Mouse (Mus musculus): ENCODE measurements around the gene Eml3. TPM values are rescaled to one million over a fixed set of nuclear protein-coding genes. Genes with fewer than 3 reads are reported as not detected.

Gene Eml3
- polyA plus RNA-seq, 1 experiment from 2014 or later: 21.3 TPM

DNA sequence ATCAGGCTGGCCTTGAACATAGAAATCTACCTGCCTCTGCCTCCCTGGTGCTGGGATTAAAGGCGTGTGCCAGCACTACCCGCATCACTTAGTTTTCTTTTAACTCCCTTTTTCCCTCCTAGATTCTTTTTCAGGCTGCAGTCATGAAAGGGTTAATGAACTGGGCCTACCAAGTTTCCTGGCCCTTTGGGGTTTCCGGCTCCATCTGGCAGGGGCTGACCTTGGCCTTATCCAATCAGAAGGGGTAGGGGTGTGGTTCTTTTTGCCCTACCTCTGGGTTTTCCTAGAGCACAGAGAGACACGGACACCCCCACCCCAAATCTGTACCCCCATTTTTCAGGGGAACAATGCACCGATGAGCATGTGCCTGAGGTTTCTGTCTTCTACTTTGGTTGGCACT is 15.4 kb downstream of the Eml3 start:
- Histone ChIP-seq H3K27ac (no peak overlapping the region; the same call in 1 of the 2 replicates), H3K4me1 (replicated peaks) (peaks cover 46% of the 10 kb centered on the region), H3K36me3 (peaks cover 66% of the 10 kb centered on the region), H3K9me3 (no peaks in the 10 kb centered on the region), H3K4me3 (peak overlapping the region; percentile 28; the same call in 1 of the 2 replicates), H3K27me3 (ENCODE audit: insufficient read depth, poor library complexity, severe bottlenecking) (no peaks in the 10 kb centered on the region)
- 59% methylated on average over 5 of the region's 5 CpGs for WGBS
- DNase-seq (ENCODE audit: low spot score): peak; percentile 70

- Histone ChIP-seq H3K27me3 (ENCODE audit: insufficient read depth, poor library complexity, severe bottlenecking) (no peaks in the 10 kb centered on the region), H3K4me3 (peak overlapping the region; percentile 28; the same call in 1 of the 2 replicates), H3K36me3 (peaks cover 70% of the 10 kb centered on the region), H3K27ac (no peak overlapping the region), H3K4me1 (replicated peaks) (peaks cover 45% of the 10 kb centered on the region), H3K9me3 (no peaks in the 10 kb centered on the region)
- DNase-seq (ENCODE audit: low spot score): no peak
- 93% methylated on average over 6 of the region's 6 CpGs for WGBS
Measured at GRCm38 (mm10) chr19:8945251-8945650, 15.9 kb downstream of the Eml3 start.

GRCm38 (mm10) chr19:8946929-8947328 is 17.6 kb downstream of the Eml3 start:
- H3K36me3 ChIP-seq: peaks cover 87% of the 10 kb centered on the region
- H3K4me1 ChIP-seq (replicated peaks): peaks cover 32% of the 10 kb centered on the region
- H3K27me3 ChIP-seq (ENCODE audit: insufficient read depth, poor library complexity, severe bottlenecking): no peaks in the 10 kb centered on the region
- no peak overlapping the region for H3K4me3 ChIP-seq
- WGBS: 95% methylated on average over 7 of the region's 7 CpGs
- no peak for DNase-seq (ENCODE audit: low spot score)
- no peaks in the 10 kb centered on the region for H3K9me3 ChIP-seq
- no peak overlapping the region for H3K27ac ChIP-seq

GRCm38 (mm10) chr19:8950190-8950589 is 20.8 kb downstream of the Eml3 start:
- DNase-seq (ENCODE audit: low spot score): no peak
- no peaks in the 10 kb centered on the region for H3K9me3 ChIP-seq
- H3K27ac ChIP-seq: no peak overlapping the region
- peaks cover 29% of the 10 kb centered on the region for H3K4me1 ChIP-seq (replicated peaks)
- H3K27me3 ChIP-seq (ENCODE audit: insufficient read depth, poor library complexity, severe bottlenecking): no peaks in the 10 kb centered on the region
- H3K36me3 ChIP-seq: peaks cover 78% of the 10 kb centered on the region
- H3K4me3 ChIP-seq: no peak overlapping the region
- 93% methylated on average over 5 of the region's 5 CpGs for WGBS

DNA sequence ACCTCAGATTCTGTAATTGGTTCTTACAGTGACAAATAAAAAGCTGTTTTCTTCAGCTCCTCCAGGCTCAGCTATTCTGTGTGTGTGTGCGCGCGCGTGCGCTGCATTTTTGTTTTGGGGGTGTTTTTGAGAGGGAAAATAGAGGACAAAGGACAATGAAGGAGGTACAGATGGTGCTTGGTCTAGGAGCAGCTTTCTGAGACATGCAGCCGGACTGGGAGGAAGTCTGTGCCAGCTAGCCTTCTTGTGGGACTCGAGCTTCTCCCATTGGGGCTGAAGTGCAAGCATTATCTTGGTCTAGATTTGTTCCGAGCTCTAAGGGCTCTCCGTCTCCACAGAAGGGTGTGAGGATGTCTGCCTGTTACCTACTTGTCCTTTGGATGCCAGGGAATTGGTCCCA is 22.9 kb downstream of the Eml3 start:
- H3K4me3 ChIP-seq: 0 out of 2 replicates have a peak overlapping the region, but pooled peaks have one; percentile 2
- H3K36me3 ChIP-seq: peaks cover 77% of the 10 kb centered on the region

DNA sequence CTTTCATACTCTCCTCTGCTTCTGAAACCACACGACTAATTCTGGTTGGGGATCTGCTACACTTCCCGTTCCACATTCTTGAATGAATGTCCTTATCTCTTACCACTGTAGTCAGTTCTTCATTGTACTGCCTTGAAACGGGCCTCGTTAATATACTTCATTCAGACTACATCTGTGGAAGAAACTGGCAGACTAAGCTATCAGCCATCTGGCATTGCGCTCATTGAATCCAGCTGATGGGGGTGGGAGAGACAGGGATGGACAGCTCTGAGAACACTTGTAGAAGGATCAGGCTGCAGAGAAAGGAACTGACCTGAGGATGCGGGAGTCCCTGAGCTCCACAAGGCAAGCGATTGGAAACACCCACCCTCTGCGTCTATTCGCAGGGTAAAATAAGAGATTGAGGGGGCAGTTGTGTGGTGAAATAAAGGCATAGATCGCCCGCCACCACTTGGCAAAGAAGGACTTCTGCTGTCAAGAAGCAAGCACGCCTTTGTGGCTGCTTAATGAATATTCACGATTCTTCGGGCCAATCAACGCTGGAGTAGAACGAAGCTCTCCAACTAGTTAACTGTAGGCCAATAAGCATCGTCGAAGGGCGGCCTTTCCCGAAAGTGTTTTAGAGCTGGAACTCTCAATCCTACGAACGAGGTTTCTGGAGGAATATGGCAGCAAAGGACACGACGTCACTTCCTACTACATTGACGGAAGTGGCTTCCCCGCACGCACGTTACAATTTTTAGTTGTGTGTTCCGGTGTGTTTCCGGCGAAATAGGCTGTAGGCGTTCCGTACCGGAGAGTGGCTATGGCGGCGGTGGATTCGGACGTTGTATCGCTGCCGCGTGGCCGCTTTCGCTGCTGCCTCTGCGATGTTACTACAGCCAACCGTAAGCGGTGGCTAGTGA is 24.0 kb downstream of the Eml3 start, which contains the start of gene Tut1:
Tut1 (plus strand) TSS at position 713 of the 905 bp plus-strand sequence.
- Histone ChIP-seq H3K9me3 (no peaks in the 10 kb centered on the region), H3K27ac (peak within 1 kb of the TSS; percentile 87), H3K27me3 (ENCODE audit: insufficient read depth, poor library complexity, severe bottlenecking) (no peaks in the 10 kb centered on the region), H3K4me1 (replicated peaks) (peaks cover 26% of the 10 kb centered on the region), H3K36me3 (peaks cover 77% of the 10 kb centered on the region), H3K4me3 (peak within 1 kb of the TSS; percentile 84)
- DNase-seq (ENCODE audit: low spot score): peak; percentile 91
- 6% methylated on average over 46 of the region's 46 CpGs for WGBS

More for the DNA sequence above, 22.9 kb downstream of the Eml3 start:
- Histone ChIP-seq H3K4me1 (replicated peaks) (peaks cover 26% of the 10 kb centered on the region), H3K27ac (peak overlapping the region; percentile 87), H3K27me3 (ENCODE audit: insufficient read depth, poor library complexity, severe bottlenecking) (no peaks in the 10 kb centered on the region), H3K9me3 (no peaks in the 10 kb centered on the region)
- 92% methylated on average over 9 of the region's 9 CpGs for WGBS
- DNase-seq (ENCODE audit: low spot score): no peak

GRCm38 (mm10) chr19:8954171-8954570 is 24.8 kb downstream of the Eml3 start:
- Histone ChIP-seq H3K27me3 (ENCODE audit: insufficient read depth, poor library complexity, severe bottlenecking) (no peaks in the 10 kb centered on the region), H3K36me3 (peaks cover 76% of the 10 kb centered on the region), H3K4me1 (replicated peaks) (peaks cover 26% of the 10 kb centered on the region), H3K4me3 (peak overlapping the region; percentile 84), H3K9me3 (no peaks in the 10 kb centered on the region), H3K27ac (peak overlapping the region; percentile 87)
- DNase-seq (ENCODE audit: low spot score): no peak
- 12% methylated on average over 9 of the region's 9 CpGs for WGBS

DNA sequence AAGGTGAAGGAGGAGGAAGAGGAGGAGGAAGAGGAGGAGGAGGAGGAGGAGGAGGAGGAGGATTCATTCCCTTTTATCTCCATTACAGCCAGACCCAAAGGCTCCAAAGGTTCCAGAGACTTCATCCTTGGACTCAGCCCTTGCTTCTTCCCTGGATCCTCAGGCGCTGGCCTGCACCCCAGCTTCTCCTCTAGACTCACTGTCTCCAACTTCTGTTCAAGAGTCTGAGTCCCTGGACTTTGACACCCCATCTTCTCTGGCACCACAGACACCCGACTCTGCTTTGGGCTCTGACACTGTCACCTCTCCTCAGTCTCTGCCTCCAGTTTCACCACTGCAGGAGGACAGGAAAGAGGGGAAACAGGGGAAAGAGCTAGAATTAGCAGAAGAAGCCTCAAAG is 32.9 kb downstream of the Eml3 start:
- DNase-seq (ENCODE audit: low spot score): no peak
- Histone ChIP-seq H3K4me1 (replicated peaks) (peaks cover 16% of the 10 kb centered on the region), H3K27me3 (ENCODE audit: insufficient read depth, poor library complexity, severe bottlenecking) (no peaks in the 10 kb centered on the region), H3K9me3 (no peaks in the 10 kb centered on the region), H3K27ac (no peak overlapping the region), H3K36me3 (peaks cover 88% of the 10 kb centered on the region), H3K4me3 (no peak overlapping the region)
- 90% methylated on average over 2 of the region's 2 CpGs for WGBS

DNA sequence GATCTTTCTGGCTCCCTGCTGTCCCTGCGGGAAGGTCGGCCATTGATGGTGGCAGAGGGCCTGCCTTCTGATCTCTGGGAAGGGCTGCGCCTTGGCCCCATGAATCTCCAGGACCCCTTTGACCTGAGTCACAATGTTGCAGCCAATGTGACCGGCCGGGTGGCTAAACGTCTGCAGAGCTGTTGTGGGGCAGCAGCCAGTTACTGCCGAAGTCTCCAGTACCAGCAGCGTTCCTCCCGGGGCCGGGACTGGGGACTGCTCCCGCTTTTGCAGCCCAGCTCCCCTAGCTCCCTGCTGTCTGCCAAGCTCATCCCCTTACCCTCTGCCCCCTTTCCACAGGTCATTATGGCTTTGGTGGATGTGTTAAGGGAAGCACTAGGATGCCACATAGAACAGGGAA is 35.7 kb downstream of the Eml3 start:
- peaks cover 81% of the 10 kb centered on the region for H3K36me3 ChIP-seq
- H3K4me1 ChIP-seq (replicated peaks): peaks cover 29% of the 10 kb centered on the region
- DNase-seq (ENCODE audit: low spot score): no peak
- 85% methylated on average over 11 of the region's 11 CpGs for WGBS
- no peaks in the 10 kb centered on the region for H3K27me3 ChIP-seq (ENCODE audit: insufficient read depth, poor library complexity, severe bottlenecking)
- H3K4me3 ChIP-seq: peak overlapping the region; percentile 14; the same call in 1 of the 2 replicates
- no peaks in the 10 kb centered on the region for H3K9me3 ChIP-seq
- no peak overlapping the region for H3K27ac ChIP-seq

DNA sequence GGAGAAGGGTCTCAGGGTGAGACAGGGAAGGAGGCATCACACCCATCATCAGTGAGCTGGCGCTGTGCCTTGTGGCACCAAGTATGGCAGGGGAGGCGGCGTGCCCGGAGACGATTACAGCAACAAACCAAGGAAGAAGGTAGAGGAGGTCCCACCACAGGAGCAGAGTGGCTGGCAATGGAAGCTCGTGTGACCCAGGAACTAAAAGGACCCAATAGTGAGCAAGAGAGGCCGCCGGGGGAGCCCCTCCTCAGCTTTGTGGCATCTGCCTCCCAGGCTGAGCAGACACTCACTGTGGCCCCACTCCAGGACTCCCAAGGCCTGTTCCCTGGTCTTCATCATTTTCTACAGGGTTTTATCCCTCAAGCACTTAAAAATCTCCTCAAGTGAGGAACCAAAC is 36.4 kb downstream of the Eml3 start:
- WGBS: 76% methylated on average over 8 of the region's 8 CpGs

DNA sequence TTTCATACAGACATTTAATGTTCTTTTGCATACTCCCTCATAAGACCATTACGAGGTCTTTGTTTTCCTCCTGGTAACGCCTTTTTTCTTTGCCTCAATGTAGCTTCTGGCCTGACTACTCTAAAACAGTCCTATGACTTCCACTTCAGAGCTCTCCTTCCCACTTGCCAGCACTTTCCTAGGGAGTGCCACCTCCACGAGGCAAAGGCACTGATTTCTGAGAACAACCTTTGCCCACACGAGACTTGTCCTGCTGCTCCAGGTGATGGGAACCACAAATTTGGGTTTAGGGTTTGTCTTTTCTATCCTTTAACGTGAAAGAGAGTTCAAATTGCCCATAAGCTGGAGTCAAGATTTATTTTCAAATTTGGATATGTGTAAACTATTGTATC is 36.8 kb downstream of the Eml3 start:
- Histone ChIP-seq H3K36me3 (peaks cover 81% of the 10 kb centered on the region), H3K4me1 (replicated peaks) (peaks cover 29% of the 10 kb centered on the region), H3K27me3 (ENCODE audit: insufficient read depth, poor library complexity, severe bottlenecking) (no peaks in the 10 kb centered on the region), H3K9me3 (no peaks in the 10 kb centered on the region), H3K27ac (peak overlapping the region; percentile 95), H3K4me3 (peak overlapping the region; percentile 88)
- WGBS: 48% methylated on average over 5 of the region's 5 CpGs
- no peak for DNase-seq (ENCODE audit: low spot score)

More for the DNA sequence above, 36.4 kb downstream of the Eml3 start:
- Histone ChIP-seq H3K36me3 (peaks cover 81% of the 10 kb centered on the region), H3K27ac (peak overlapping the region; percentile 95), H3K9me3 (no peaks in the 10 kb centered on the region), H3K27me3 (ENCODE audit: insufficient read depth, poor library complexity, severe bottlenecking) (no peaks in the 10 kb centered on the region), H3K4me3 (peak overlapping the region; percentile 88), H3K4me1 (replicated peaks) (peaks cover 29% of the 10 kb centered on the region)
- DNase-seq (ENCODE audit: low spot score): no peak

DNA sequence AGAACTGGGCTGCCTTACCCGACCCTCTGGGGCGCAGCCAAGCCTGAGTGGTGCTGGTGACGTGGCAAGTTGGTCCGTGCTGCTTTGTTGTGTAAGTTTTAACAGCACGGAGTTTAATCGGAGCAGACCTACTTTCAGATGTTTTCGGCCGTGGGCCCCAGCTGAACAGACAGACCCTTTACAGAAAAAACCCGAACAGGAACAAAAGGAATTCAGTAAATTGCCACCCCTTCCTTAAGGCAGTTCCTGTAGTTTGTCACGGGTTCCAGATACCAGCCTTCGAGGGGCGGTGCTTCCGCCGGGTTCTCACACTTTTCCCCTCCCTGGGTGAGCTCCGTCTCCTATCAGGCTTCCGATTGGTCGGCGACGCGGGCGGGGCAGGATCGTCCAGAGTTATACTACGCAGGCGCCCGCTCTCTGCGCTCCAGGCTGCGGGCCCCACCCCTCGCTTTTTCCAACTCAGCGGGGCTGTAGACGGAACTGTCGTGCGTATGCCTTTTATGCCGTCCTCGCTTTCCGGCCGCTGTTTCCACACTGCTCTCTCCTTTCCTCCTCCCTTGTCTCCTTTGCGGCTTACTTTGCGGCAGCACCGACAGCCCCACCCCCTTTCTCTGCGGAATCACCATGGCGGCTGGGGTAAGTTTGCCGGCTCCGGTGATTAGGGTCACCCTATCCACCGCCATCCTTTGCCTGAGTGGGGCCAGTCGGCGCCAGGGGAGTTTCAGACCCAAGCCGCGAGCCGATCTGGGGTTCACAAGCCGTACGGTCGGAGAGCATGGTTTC is 37.4 kb downstream of the Eml3 start, which contains the start of gene Eef1g:
Eef1g (plus strand) TSS at position 452 of the 783 bp plus-strand sequence.
- Histone ChIP-seq H3K27ac (peak within 1 kb of the TSS; percentile 95), H3K4me3 (peak within 1 kb of the TSS; percentile 88), H3K4me1 (replicated peaks) (peaks cover 29% of the 10 kb centered on the region), H3K9me3 (no peaks in the 10 kb centered on the region), H3K27me3 (ENCODE audit: insufficient read depth, poor library complexity, severe bottlenecking) (no peaks in the 10 kb centered on the region), H3K36me3 (peaks cover 81% of the 10 kb centered on the region)
- DNase-seq (ENCODE audit: low spot score): peak; percentile 100
- WGBS: 2% methylated on average over 52 of the region's 52 CpGs
